Mouse (Mus musculus) heart, embryonic 11.5 days (tissue): ENCODE measurements around the gene Acad10. TPM values are rescaled to one million over a fixed set of nuclear protein-coding genes. Genes with fewer than 3 reads are reported as not detected.

Experiments
- ATAC-seq: fragments of 200-750 bp; cut with Nextera tagmentation; replicated peaks from 2 replicates; pipeline ENCODE4 v1.8.0; 2017; ENCODE audit warnings: moderate library complexity; ENCODE audit not compliant: insufficient number of reproducible peaks, low FRiP score, low TSS enrichment
- H3K27ac ChIP-seq: fragments of 300-500 bp; sonication (generic); 2 replicates; pipeline ENCODE4 v1.5.1; 2014; ENCODE audit warnings: mild to moderate bottlenecking, low read depth, low read length
- H3K27me3 ChIP-seq: fragments of 300-500 bp; sonication (generic); 2 replicates; pipeline ENCODE4 v1.6.1; 2014; ENCODE audit warnings: mild to moderate bottlenecking, low read length, mixed read lengths; ENCODE audit not compliant: control insufficient read depth, insufficient read depth
- H3K36me3 ChIP-seq: fragments of 300-500 bp; sonication (generic); 2 replicates; pipeline ENCODE4 v1.6.1; 2014; ENCODE audit warnings: mild to moderate bottlenecking, low read length, moderate library complexity, mixed read lengths; ENCODE audit not compliant: control insufficient read depth, insufficient read depth
- H3K4me1 ChIP-seq: fragments of 300-500 bp; sonication (generic); 2 replicates; pipeline ENCODE4 v1.6.1; 2014; ENCODE audit warnings: low read length; ENCODE audit not compliant: control insufficient read depth, insufficient read depth
- H3K4me2 ChIP-seq: fragments of 300-500 bp; sonication (generic); 2 replicates; pipeline ENCODE4 v1.6.1; 2014; ENCODE audit warnings: mild to moderate bottlenecking, moderate library complexity
- H3K4me3 ChIP-seq: fragments of 300-500 bp; sonication (generic); 2 replicates; pipeline ENCODE4 v1.5.1; 2014; ENCODE audit warnings: low read depth, low read length
- H3K9ac ChIP-seq: fragments of 300-500 bp; sonication (generic); 2 replicates; pipeline ENCODE4 v1.6.1; 2014; ENCODE audit warnings: mild to moderate bottlenecking, low read depth, low read length, moderate library complexity
- H3K9me3 ChIP-seq: fragments of 300-500 bp; sonication (generic); replicated peaks from 2 replicates; pipeline ENCODE4 v1.6.1; 2016; ENCODE audit warnings: low read length; ENCODE audit not compliant: control insufficient read depth
- WGBS: fragments of 180-500 bp; shearing (Covaris S2); extraction: QIAGEN DNeasy Blood & Tissue Kit; methylation state at CpG from one replicate; pipeline ENCODE4 v1.1.7; 2014; ENCODE audit not compliant: insufficient replicate concordance; 5-methylcytosine and 5-hydroxymethylcytosine counted together
- polyA plus RNA-seq: library from polyadenylated mRNA; unstranded; fragments of >200 nt; fragmentation: Nextera tagmentation; extraction: Ambion mirVana; gene quantifications from 2 replicates; pipeline ENCODE4 v1.2.1, GENCODE M21; 2014

Acad10 gene
- polyA plus RNA-seq, 1 experiment from 2014 or later: 1.1 TPM

- Histone ChIP-seq H3K9me3 (no peaks in the 10 kb centered on the region), H3K36me3 (peaks cover 3% of the 10 kb centered on the region; the same call in 1 of the 2 replicates)
- WGBS: 89% methylated on average over 11 of the region's 11 CpGs
Observed at GRCm38 (mm10) chr5:121575867-121576266, 84.4 kb downstream of the Acad10 start.

GRCm38 (mm10) chr5:121574145-121574544 lies 86.2 kb downstream of the Acad10 start:
- 86% methylated on average over 13 of the region's 13 CpGs for WGBS
- Histone ChIP-seq H3K4me2 (no peak overlapping the region), H3K4me3 (no peak overlapping the region), H3K27ac (no peak overlapping the region), H3K36me3 (peaks cover 1% of the 10 kb centered on the region; the same call in 1 of the 2 replicates), H3K4me1 (no peaks in the 10 kb centered on the region), H3K27me3 (no peaks in the 10 kb centered on the region), H3K9me3 (no peaks in the 10 kb centered on the region), H3K9ac (no peak overlapping the region)
- ATAC-seq: no peak

More at GRCm38 (mm10) chr5:121575867-121576266, 84.4 kb downstream of the Acad10 start:
- H3K27me3 ChIP-seq: no peaks in the 10 kb centered on the region
- H3K27ac ChIP-seq: no peak overlapping the region
- ATAC-seq: no peak
- H3K4me2 ChIP-seq: no peak overlapping the region
- H3K4me3 ChIP-seq: no peak overlapping the region
- no peaks in the 10 kb centered on the region for H3K4me1 ChIP-seq
- no peak overlapping the region for H3K9ac ChIP-seq

Other genes starting within 250 kb of the Acad10 start
- 3.5 and 4.0 TPM in 2 replicates for gene Tmem116, start 208.6 kb downstream of the Acad10 start, polyA plus RNA-seq
- gene Erp29, start 208.0 kb downstream of the Acad10 start, polyA plus RNA-seq: 137 and 153 TPM in 2 replicates
- gene Adam1b, start 157.1 kb downstream of the Acad10 start, polyA plus RNA-seq: 0.29 and 0.45 TPM in 2 replicates
- 1.0 and 1.3 TPM in 2 replicates for gene Adam1a, start 115.0 kb downstream of the Acad10 start, polyA plus RNA-seq
- gene Gm42878, start 115.0 kb downstream of the Acad10 start, polyA plus RNA-seq: not detected in 2 replicates
- gene Mapkapk5, start 114.6 kb downstream of the Acad10 start, polyA plus RNA-seq: 43.6 and 45.7 TPM in 2 replicates
- 24.6 and 39.3 TPM in 2 replicates for gene Aldh2, start 66.7 kb downstream of the Acad10 start, polyA plus RNA-seq
- gene Acad12, start 41.6 kb downstream of the Acad10 start, polyA plus RNA-seq: 5.4 and 5.7 TPM in 2 replicates
- 23.9 and 30.7 TPM in 2 replicates for gene Brap, start within 50 bp of the Acad10 start, polyA plus RNA-seq
- 76.9 and 80.6 TPM in 2 replicates for gene Atxn2, start 50.8 kb upstream of the Acad10 start, polyA plus RNA-seq
- 16.8 and 17.2 TPM in 2 replicates for gene Sh2b3, start 177.1 kb upstream of the Acad10 start, polyA plus RNA-seq
- gene Pheta1, start 188.5 kb upstream of the Acad10 start, polyA plus RNA-seq: 10.6 and 11.8 TPM in 2 replicates